Mouse (Mus musculus): ENCODE measurements around the gene Neu3.
A peak's percentile ranks its signal among the peaks of the same experiment; 100 is the strongest.

GRCm38 (mm10) chr7:99828083-99828570 lies at the start of gene Neu3:
- TF ChIP-seq CTCF (IDR thresholded peaks at IDR 0.05; ENCODE audit: low read depth) = peak; percentile 21; the same call in 1 of the 2 replicates
- TF ChIP-seq EP300 (IDR thresholded peaks at IDR 0.05; ENCODE audit: low read depth) = no peak
